Mouse (Mus musculus) layer of hippocampus, postnatal 25 days (tissue): Measurements from ENCODE around the gene Tm4sf19. TPM values are rescaled to one million over a fixed set of nuclear protein-coding genes. Genes with fewer than 3 reads are reported as not detected.

Experiments used
- total RNA-seq, 2 experiments: library from RNA; stranded (reverse); gene quantifications; 2 replicates each; pipeline ENCODE4 v1.2.3; 2021

The Tm4sf19 gene
- total RNA-seq, 2 experiments from 2014 or later, result not detected

Other genes starting within 250 kb of the Tm4sf19 start
- gene Nrros, start 234.9 kb upstream of the Tm4sf19 start, total RNA-seq, result 10 to 100 TPM in 1 of 2 experiments, 1 to 10 TPM in 1; 8.9 to 10.6 TPM
- gene Bex6, start 220.7 kb upstream of the Tm4sf19 start, total RNA-seq, result not detected
- gene Fbxo45, start 153.3 kb upstream of the Tm4sf19 start, total RNA-seq, result 10 to 100 TPM; 43.3 to 46.4 TPM
- 10 to 100 TPM; 12.8 to 13.7 TPM for gene Wdr53, start 153.3 kb upstream of the Tm4sf19 start, total RNA-seq
- gene Smco1, start 129.0 kb upstream of the Tm4sf19 start, total RNA-seq, result under 1 TPM; 0.20 to 0.26 TPM
- gene Rnf168, start 123.0 kb upstream of the Tm4sf19 start, total RNA-seq, result 10 to 100 TPM; 25.0 to 26.5 TPM
- 10 to 100 TPM; 49.4 to 58.2 TPM for gene Ubxn7, start 68.2 kb upstream of the Tm4sf19 start, total RNA-seq
- gene Tctex1d2, start 19.2 kb downstream of the Tm4sf19 start, total RNA-seq, result 10 to 100 TPM in 1 of 2 experiments, 1 to 10 TPM in 1; 9.8 to 14.4 TPM
- 10 to 100 TPM; 36.8 to 38.2 TPM for gene Pcyt1a, start 30.4 kb downstream of the Tm4sf19 start, total RNA-seq
- gene Slc51a, start 87.4 kb downstream of the Tm4sf19 start, total RNA-seq, result not detected
- gene Zdhhc19, start 95.8 kb downstream of the Tm4sf19 start, total RNA-seq, result not detected
- gene Tfrc, start 208.4 kb downstream of the Tm4sf19 start, total RNA-seq, result 10 to 100 TPM; 59.3 to 67.3 TPM
- 100 to 1,000 TPM; 163 to 165 TPM for gene Tnk2, start 243.4 kb downstream of the Tm4sf19 start, total RNA-seq